Mouse (Mus musculus): ENCODE data around the gene Yif1b. TPM values are rescaled to one million over a fixed set of nuclear protein-coding genes. Genes with fewer than 3 reads are reported as not detected.

Gene Yif1b
- polyA plus RNA-seq, 1 experiment from 2014 or later = 79.0 TPM

Other genes starting within 250 kb of the Yif1b start
- gene Ryr1, start 113.2 kb upstream of the Yif1b start, polyA plus RNA-seq (2015; fragmentation: Nextera tagmentation; extraction: Ambion mirVana) = 8.5 and 9.8 TPM in 2 replicates
- gene Rasgrp4, start 103.5 kb upstream of the Yif1b start, polyA plus RNA-seq (2015; fragmentation: Nextera tagmentation; extraction: Ambion mirVana) = 0.48 and 0.68 TPM in 2 replicates
- gene Fam98c, start 82.1 kb upstream of the Yif1b start, polyA plus RNA-seq (2015; fragmentation: Nextera tagmentation; extraction: Ambion mirVana) = 24.7 and 24.8 TPM in 2 replicates
- 0.49 and 0.65 TPM in 2 replicates for gene Ggn, start 68.1 kb upstream of the Yif1b start, polyA plus RNA-seq (2015; fragmentation: Nextera tagmentation; extraction: Ambion mirVana)
- 7.1 and 8.2 TPM in 2 replicates for gene Spred3, start 67.9 kb upstream of the Yif1b start, polyA plus RNA-seq (2015; fragmentation: Nextera tagmentation; extraction: Ambion mirVana)
- 303 and 305 TPM in 2 replicates for gene Psmd8, start 57.6 kb upstream of the Yif1b start, polyA plus RNA-seq (2015; fragmentation: Nextera tagmentation; extraction: Ambion mirVana)
- gene Catsperg1, start 24.3 kb upstream of the Yif1b start, polyA plus RNA-seq (2015; fragmentation: Nextera tagmentation; extraction: Ambion mirVana) = 2.0 and 3.6 TPM in 2 replicates
- 0.43 and 0.57 TPM in 2 replicates for gene Kcnk6, start 5.8 kb upstream of the Yif1b start, polyA plus RNA-seq (2015; fragmentation: Nextera tagmentation; extraction: Ambion mirVana)
- gene 2200002D01Rik, start 10.1 kb downstream of the Yif1b start, polyA plus RNA-seq (2015; fragmentation: Nextera tagmentation; extraction: Ambion mirVana) = 1.7 and 2.1 TPM in 2 replicates
- 42.4 and 44.0 TPM in 2 replicates for gene Spint2, start 43.6 kb downstream of the Yif1b start, polyA plus RNA-seq (2015; fragmentation: Nextera tagmentation; extraction: Ambion mirVana)
- gene Ppp1r14a, start 51.0 kb downstream of the Yif1b start, polyA plus RNA-seq (2015; fragmentation: Nextera tagmentation; extraction: Ambion mirVana) = 8.6 and 13.1 TPM in 2 replicates
- 187 and 197 TPM in 2 replicates for gene Dpf1, start 65.6 kb downstream of the Yif1b start, polyA plus RNA-seq (2015; fragmentation: Nextera tagmentation; extraction: Ambion mirVana)

Data from hindbrain, embryonic 13.5 days (tissue).